Mouse (Mus musculus) megakaryocyte, embryonic 14.5 days (primary cell): ENCODE data around the gene Lipa.

Experiments used
- FLI1 ChIP-seq: IDR thresholded peaks from 2 replicates; pipeline ENCODE4 v1.6.1; 2012; ENCODE audit warnings: low read length, inconsistent platforms, mixed read lengths
- GATA1 ChIP-seq: IDR thresholded peaks from 3 replicates; pipeline ENCODE4 v1.6.1; 2012; ENCODE audit warnings: mixed read lengths, low read length, inconsistent platforms, borderline replicate concordance

GRCm38 (mm10) chr19:34516346-34516745 lies 10.9 kb downstream of the Lipa start:
- TF ChIP-seq GATA1 (no peak), FLI1 (no peak)
